Mouse (Mus musculus) megakaryocyte, embryonic 14.5 days (primary cell): ENCODE results near the gene Itk.

Source experiments
- FLI1 ChIP-seq: IDR thresholded peaks from 2 replicates; pipeline ENCODE4 v1.6.1; 2012; ENCODE audit warnings: low read length, inconsistent platforms, mixed read lengths
- GATA1 ChIP-seq: IDR thresholded peaks from 3 replicates; pipeline ENCODE4 v1.6.1; 2012; ENCODE audit warnings: mixed read lengths, low read length, inconsistent platforms, borderline replicate concordance

DNA sequence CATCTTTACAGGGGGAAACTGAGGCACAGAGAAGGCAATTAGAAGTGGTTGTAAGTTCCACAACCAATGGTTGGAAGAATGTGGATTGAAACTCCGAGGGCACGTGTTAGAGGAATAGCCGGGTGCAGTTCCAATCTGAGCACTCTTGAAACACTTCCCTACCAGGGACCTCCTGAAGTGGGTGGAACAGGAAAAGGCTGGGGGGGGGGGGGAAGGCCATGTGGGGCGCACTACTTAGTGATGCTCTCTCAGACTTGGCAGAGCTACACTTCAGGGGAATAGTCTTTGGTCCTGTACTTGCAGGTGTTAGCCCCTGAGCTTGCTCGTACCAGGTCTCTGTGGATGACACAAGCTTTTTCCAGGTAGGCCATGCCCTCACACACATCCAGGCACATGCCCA is 53.3 kb downstream of the Itk start:
- TF ChIP-seq GATA1, result no peak
- TF ChIP-seq FLI1, result no peak
